Mouse (Mus musculus) heart, adult 18-20 months (tissue): ENCODE measurements around the gene Optc. TPM values are rescaled to one million over a fixed set of nuclear protein-coding genes. Genes with fewer than 3 reads are reported as not detected.

Source experiments
- total RNA-seq, 2 experiments: library from RNA; stranded (reverse); gene quantifications; 2 replicates each; pipeline ENCODE4 v1.2.3; 2021

Optc gene
- total RNA-seq, 2 experiments from 2014 or later: 0.23 to 0.37 TPM

Other genes starting within 250 kb of the Optc start
- 1 to 10 TPM; 2.3 to 5.1 TPM for gene Zbed6, start 247.1 kb downstream of the Optc start, total RNA-seq
- 10 to 100 TPM; 14.0 to 14.6 TPM for gene Gm38394, start 246.7 kb downstream of the Optc start, total RNA-seq
- gene Lax1, start 217.9 kb downstream of the Optc start, total RNA-seq: 1 to 10 TPM in 1 of 2 experiments, under 1 TPM in 1; 0.35 to 3.5 TPM
- 10 to 100 TPM; 17.2 to 19.3 TPM for gene Atp2b4, start 107.0 kb downstream of the Optc start, total RNA-seq
- gene Prelp, start 13.4 kb upstream of the Optc start, total RNA-seq: 10 to 100 TPM; 23.4 to 28.7 TPM
- gene Fmod, start 129.3 kb upstream of the Optc start, total RNA-seq: 1 to 10 TPM; 6.2 to 9.3 TPM
- 10 to 100 TPM; 31.1 to 32.0 TPM for gene Btg2, start 171.1 kb upstream of the Optc start, total RNA-seq
- not detected for gene Chit1, start 203.2 kb upstream of the Optc start, total RNA-seq